Mouse (Mus musculus): Measurements from ENCODE around the gene Cactin.

Cactin gene

DNA sequence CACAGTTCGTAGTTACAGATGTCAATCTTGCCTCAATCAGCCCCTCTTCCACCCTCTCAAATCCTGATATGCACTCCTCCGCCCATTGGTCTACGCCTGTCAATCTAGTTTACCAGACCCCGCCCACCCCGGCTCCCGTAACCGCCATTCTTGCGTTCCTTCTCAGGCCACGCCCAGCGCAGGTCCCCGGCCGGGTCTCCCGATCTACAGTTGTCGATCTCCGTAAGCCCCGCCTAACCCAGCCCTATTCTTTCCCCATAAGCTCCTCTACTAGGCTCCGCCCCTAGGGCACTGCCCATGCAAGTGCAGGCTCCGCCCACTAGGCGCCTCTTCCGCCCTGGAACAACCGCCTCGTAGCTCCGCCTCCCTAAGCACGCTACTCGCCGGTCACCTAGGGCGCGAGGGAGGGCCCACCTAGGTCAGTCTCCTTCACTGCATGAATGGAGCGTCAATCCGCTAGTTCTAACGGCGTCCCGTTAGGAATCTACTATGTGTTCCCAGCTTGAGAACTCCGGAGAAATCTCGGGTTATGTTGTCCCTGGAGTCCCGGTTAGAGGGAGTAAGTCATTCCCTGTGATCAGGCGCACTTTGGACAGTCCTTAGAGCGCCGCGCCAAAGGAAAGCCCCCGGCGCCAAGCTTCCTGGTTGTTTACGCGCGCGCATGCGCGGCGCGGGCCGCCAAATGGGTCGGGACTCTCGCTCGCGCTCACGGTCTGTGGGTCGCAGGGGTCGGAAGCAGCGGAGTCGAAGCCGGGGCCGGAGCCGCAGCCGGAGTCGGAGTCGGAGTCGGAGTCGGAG lies at the start of gene Cactin:
Gene Cactin, plus strand, starts transcription at position 554 of the 798 bp plus-strand sequence.
- peak; percentile 98 for DNase-seq

DNA sequence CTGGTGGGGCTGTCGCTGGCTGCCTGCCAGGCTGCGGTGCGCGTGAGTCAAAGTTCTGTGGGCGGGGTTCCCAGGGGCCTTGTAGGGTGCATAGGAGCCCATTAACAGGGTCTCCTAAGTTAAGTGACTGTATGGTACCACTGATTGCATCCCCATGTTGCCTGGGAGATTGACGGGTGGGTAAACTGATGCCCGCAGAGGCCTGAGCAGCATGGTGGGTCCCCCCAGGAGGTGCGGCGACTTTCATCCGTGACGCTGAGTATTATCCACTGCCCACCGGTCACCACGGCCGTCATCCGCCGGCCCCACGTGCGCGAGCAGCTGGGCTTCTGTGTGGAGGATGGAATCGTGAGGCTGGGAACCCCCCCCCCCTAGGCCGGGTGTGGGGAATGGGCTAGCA lies 48.5 kb upstream of the Cactin start:
- no peak for DNase-seq

DNA sequence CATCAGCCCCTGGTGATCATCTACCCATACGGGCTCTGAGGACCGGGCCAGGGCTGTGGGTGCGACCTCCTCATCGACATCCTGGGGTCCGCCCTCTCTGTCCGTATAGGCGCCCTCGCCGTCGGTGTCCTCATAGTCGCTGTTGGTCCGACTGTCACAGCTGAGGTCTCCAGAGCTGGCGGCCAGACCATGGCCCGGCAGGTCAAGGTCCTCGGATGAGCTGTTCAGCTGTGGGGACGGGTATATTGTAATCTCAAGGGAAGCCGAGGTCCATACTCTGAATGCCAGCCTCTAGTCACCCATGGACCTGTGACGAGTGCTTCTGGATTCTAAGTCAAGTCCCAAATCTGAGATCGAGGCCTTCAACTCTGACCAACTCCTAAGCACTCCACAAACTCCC lies 47.1 kb upstream of the Cactin start:
- DNase-seq, result no peak

DNA sequence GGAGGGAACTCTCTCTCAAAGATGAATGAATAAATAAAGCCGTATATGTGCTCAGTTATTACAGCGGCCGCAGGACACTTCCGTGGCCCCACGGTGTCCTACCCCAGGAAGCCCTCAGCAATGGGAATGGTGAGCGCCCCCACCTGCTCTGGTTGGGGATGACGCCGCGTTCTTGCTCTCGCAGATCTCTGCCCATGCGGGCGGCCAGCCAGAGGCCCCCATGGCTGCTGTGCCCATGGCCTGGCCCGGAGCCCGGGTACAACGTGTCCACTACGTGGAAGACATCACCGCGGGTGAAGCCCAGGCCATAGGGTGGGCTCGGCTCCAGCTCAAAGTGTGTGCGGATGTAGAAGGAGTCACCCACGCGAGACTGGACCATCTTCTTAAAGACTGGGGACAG lies 43.2 kb upstream of the Cactin start:
- DNase-seq, result no peak

DNA sequence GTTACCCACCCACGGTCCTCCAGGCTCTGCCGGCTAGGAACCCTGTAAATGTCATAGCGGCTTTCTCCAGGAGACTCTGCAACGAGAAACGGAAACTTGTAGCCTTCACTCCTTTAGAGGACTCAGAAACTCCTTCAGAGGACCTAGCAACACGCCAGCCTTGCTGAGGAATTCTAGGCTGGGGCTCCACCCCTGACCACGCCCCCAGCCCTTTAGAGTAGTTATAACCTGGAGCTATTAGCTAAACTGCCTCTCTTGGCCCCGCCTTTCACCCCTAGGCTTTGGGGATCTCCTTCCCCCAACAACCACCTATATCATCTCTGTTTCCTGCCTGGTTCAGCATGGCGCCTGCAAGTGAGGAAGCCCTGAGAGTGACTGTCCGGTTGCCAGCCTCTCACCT lies 41.4 kb upstream of the Cactin start:
- no peak for DNase-seq

DNA sequence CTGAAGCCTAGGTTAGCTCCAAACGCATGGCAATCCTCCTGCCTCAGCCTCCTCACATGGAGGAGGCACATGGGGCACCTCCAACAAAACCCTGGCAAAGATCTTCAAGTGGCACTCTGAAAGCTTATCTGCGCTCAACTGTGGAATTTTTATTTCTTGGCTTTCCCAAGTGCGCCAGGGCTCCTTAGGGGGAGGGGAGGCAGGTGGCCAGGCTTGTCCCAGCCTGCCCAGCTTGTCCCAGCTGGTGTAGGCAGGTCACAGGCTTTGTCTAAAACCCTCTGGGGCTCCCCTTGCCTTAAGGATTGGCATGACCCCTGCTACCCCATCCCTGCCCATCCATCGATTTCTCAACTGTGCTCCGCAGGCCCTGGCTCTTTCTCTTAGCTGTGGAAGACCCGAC lies 36.7 kb upstream of the Cactin start:
- no peak for DNase-seq

DNA sequence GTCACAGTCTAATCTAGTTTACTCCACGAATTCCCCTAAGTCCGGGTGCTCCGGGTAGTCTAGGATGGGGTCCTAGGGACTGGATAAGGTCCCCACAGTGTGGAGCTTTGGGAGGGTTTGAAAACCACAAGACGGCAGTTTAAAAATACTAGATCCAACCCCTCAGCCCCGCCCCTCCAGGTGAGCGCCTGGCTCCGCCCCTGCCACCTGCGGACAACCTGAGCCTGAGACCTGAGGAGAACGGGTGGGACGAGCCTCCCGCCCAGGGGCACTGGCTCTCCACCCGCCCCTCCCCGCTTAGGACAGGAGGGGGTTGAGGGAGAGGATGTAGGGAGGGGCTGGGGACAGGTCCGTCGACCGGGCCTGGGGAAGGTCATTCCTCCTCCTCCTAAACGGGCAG lies 36.2 kb upstream of the Cactin start:
- DNase-seq, result no peak

DNA sequence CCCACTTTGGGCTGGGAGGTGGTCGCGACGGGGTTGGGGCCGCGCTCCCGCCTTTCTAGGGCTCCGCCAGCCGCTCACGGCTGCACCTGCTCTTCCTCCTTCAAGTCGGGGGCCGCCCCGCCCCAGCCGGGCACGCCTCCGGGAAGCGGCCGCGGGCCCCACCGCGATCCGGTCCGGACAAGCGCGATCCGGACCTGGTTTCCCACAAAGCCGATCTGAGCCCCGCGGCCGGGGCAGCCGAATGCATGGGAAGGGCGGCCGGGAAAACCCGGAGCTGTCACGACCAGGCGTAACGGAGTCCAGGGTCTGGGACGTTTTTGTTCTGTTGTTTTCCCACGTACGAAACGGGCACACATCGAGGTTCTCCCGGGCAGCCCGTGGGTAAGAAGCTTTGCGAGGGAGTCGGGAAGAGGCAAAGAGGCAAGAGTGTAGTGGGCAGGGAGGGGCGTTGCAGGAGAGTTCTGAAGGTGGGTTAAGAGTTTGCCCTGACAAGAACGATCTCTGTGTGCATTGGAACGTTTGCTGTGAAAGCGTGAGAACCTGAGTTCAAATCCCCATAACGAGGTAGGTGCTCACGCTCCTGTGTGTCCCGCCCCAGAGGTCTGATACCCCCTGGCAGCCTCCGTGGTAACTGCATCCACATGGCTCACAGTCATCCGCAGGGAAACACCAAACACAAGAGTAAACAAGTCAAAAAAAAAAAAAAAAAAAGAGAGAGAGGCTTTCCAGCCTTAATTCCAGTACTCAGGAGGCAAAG lies 35.0 kb upstream of the Cactin start:
- DNase-seq, result peak; percentile 83

DNA sequence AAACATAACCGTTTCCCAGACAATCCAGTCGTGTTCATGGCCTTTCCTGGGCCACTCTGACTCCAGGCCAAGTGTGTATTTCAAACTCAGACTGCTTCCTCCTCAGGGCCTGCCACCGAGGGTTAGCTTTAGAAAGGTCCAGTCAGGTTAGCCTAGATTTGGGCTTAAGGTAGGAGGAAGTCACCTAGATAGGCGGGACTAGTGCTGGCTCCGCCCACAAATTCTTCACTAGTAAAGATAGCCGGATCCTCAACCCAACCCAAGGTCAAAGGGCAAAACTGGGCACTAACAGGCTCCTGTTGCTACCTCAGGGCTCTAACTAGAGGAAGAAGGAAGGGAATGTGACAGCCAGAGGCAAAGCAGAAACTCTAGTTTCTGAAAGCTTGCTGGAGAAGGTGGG lies 34.3 kb upstream of the Cactin start:
- DNase-seq, result no peak

DNA sequence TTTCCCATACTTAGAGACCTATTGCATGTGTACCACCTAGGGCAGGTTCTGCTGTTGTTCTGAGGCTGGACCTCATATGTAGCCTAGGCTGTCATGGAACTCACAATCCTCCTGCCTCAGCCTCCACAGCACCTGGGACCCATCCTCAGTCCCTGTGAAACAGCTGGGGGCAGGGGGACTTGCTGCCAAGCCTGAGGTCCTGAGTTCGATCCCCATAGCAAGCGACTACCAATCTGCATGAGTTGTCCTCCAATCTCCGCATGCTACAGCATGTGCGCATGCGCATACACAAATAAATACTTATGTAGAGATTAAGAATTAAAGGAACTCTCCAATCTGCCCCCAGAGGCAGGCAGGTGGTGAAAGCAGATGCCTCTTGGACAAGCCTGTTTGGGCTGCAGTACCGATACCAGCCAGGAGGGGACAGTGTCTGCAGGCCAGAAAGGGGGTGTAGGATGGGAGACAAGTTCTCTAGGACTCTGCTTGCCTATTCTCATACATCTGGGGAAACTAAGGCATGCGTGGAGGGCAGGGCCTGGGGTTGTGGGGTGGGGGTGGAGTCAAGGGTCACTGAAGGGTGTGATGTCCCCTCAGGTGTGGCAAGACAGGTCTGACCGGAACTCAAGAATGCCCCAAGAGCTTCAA lies 33.3 kb upstream of the Cactin start:
- DNase-seq, result peak; percentile 72

DNA sequence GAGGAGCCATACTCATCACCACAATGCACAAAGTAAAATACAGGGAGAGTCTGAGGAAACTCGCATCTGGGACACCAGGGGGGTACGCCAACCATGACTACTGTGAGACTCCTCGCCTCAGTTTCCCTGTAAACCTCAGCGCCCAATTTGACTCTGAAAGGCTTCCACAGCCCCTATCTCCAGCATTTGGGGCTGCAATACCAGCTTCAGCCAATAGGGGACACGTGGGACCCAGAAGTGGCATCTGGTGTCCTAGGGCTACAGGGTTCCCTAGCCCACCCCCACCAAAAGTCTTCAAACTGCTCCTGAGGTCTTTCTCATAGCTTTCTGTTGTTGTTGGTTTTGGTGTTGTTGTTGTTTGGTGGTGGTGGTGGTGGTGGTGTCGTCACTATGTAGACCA lies 32.3 kb upstream of the Cactin start:
- peak; percentile 62 for DNase-seq

DNA sequence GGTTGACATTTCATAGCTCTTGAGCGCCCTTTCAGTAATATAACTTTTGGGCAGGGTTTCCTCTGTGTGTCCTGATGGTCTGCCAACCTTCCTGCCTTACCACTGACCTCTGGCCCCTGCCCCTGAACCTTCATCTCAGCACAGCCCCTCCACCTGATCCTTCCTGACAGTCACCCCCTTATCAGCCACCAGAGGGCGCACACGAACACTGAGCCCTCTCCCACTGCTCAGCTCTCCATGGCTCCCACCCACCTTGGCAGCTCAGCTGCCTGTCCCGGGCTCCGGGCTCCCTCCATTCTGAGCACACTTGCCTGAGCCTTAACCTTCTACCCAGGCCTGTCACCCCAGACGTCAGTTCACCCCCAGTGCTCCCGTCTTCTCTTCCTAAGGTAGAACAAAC lies 31.6 kb upstream of the Cactin start:
- DNase-seq, result peak; percentile 65

DNA sequence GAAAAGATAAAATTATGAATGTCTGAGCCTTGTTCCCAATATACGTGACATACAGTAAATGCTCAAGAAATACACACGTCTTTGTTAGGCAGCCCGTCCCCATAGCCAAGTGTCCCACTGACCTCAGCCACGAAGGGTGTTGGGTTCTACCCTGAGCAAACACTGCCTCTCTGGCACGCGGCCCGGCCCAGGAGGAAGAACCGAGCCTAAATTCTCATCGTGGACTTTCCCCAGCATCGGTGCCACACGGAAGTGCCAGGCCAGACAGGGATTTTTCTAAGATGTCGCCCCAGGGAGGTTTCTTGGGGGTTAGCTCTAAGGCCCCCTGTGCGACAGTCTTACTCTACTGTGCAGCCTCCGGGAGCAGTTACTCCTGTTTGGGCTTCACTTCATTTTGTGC lies 31.1 kb upstream of the Cactin start:
- DNase-seq, result no peak

DNA sequence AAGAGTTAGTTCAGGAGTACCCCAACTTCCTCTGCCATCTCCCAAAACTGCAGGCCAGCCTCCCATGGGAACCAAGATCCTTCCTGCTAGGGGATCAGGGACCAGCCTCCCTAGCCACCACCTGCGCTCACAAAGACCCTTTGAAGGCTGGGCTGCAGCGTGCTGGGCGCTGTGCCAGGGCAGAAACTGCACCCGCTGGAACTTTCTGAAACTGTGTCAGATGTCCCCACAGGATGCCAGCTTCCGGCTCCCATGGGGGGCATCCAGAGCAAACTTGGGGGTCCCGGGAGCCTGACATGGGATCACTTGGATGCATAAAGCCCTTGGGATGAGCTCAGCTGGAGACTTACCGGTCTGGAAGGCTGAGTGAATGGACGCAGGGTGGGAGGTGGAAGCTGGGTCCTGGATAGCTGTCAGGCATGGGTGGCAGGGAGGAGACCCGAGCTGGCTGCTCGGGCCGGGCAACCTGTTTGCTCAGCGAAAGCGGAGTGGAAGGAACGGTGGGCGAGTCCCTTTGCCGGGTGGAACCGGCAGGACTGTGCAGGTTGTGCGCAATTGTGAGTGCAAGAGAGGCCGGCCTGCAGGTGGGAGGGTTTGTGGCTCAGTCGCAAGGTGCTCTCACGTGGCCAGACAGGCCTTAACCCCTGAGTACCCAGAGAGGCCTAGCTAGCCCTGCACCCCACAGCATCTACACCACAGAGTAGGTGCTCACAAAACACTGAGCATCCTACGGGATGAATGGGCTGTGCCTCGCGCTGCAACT lies 30.0 kb upstream of the Cactin start:
- DNase-seq, result no peak

DNA sequence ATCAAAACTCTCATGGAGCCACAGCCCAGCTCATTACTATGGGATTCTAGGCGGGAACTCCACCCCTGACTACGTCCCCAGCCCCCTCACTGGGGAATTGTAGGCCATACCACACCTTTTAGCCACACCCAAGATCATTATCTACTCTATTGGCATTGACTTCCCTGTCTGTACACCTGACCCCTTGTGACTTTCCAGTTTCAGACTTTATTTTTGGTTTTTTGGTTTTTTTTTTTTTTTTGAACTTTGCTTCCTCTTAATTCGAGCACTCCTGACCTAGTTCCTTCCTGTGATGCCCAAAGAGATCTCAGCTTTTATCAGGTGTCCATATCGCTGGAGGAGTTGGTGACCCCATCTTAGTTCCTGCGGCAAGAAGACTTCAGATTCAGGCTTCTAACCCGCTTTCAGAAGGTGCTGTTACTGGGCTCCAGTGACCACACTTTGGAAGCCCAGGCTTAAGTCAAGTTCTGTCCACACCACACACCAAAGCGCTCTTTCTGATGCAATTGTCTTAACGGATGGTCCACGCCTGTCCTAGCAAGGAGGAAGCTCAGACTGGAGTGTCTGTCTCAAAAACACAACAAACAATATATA lies 29.3 kb upstream of the Cactin start, which contains the start of gene Tjp3:
Gene Tjp3, minus strand, starts transcription at position 71 of the 594 bp plus-strand sequence.
- no peak for DNase-seq

DNA sequence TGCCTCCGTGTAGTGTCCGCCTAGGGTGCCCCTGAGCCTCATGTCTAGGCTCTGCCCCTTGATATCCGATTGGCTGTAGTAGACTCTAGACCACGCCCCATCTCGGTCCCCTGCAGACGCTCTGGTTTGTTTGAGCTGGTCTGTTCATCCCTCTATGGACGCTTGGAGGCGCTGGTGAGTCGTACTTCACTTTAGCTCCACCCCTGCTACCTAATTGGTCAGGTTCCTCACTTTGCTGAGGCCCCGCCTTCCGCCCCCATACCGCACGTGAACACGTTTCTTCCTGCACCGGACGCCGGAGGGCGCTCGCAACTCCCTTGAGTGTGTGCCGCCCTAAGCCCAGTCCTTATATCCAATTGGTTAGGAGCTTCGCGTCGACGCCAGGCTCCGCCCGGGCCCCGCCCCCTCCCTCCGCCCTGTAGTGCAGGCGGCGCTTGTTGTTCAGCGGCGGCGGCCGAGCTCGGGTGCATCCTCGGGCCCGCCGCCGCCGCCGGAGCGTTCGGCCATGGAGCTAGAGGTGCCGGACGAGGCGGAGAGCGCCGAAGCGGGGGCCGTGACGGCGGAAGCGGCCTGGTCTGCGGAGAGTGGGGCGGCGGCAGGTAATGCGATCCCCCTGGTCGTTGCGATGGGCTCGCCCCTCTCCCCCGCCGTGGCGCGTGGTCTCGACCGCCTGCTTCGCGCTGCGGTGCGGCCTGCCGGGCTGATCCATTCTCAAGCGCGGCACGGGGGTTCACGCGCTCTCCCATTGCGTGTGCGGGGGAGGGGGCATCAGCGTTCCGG lies 28.2 kb upstream of the Cactin start, which contains the start of gene Pip5k1c:
Gene Pip5k1c, plus strand, starts transcription at position 410 of the 780 bp plus-strand sequence.
- peak; percentile 100 for DNase-seq

DNA sequence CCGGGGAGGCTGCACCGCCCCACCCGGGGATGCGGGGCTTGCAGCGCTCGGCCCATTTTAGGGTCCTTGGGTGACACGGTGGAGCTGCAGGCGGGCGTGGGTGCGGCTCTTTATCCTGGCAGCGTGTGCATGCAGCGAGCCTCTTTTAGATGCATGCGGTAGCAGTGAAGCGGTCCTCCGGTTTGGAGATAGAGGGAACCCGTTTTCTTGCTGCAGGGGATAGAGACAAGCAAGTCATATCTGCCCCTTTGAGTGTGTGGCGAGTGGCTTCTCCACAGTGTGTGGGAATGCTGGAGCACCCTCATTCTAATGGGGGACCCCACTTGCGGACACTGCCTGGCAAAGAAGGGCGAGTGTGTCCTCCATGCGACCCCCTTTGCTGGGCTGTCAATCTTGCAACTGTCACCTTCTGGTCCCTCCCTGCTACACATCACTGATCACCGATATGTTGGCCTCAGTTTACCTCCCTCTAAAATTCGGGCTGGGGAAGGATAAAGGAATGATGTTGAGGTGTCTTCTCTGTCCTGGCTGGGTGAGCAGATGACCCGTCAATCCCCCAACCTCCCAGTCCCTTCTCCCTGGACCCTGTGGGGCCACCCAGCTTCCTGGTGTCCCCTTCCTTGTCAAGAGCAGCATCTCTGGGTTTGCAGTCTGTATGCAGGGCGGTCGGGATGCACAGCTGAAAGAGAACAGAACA lies 27.4 kb upstream of the Cactin start:
- DNase-seq, result no peak

DNA sequence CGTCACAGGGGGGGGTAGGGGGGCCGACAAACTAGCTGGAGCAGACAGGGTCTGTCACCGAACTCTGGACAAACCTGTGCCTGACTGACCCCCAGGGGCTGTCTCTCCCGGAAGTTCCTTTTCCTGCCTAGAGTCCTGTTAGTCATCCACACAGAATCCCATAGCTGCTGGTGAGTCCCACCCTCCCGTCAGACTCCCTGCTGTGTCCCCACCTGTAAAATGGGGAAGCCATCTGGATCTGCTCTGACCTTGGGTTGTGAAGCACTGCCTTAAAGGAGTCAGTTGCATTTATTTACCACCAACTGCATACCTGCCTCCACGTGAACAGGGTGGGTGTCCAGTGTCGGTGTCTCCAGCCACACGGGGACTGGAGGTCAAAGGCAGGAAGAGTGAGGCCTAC lies 26.5 kb upstream of the Cactin start:
- peak; percentile 86 for DNase-seq

DNA sequence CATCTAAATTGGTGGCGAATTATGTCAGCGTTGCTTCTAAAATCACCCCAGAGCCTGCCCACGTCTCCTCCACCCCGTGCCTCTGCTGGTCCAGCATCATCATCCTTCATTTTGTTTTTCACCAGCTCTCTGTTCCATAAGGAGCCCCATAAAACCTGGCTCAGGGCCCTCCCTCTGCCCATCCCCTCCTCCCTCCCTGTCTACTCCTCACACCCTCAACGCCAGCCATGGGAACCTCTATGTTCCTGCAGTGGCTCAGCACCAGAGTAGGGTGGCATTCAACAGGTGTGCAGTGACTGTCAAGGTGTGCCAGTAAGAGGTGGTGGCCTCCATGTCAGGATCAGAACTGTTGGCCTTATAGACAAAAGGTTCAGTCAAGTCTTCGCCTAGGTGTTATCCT lies 25.7 kb upstream of the Cactin start:
- DNase-seq, result no peak

DNA sequence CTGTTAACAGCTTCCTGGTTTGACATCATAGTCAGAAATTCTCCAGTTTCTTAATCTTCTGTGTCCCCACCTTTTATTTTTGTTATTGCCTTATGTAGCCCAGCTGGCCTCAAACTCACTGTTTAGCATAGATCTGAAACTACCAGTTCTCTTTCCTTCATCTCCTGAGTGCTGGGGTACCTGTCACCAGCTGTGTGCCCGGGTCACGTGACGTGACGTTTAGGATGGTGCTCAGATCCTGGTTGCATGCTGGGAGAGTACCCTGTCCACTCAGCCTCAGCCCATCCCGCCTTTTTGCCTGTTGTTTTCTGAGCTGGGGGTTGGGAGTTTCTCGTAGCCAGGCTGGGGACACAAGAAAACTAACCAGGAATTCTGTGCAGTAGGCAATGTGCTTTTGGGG lies 23.7 kb upstream of the Cactin start:
- DNase-seq, result no peak

DNA sequence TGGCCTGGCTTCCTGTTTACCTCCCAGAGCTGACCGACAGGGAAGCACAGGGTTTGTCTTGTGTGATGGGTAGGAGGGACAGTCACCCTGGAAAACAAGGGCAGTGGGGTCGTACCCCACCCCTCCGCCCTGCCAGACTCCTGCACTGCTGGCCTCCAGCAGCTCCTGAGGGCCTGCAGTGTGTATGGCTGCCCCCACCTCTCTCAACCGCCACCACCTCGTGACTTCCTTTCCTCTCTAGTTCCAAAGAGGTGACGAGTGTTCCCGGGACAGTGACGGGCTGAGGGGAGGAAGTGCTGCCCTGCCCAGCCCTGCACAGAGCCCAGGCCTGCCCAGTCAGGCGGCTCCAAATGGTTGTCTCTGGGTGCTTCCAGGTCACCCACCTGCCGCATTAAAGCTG lies 23.1 kb upstream of the Cactin start:
- DNase-seq, result no peak

Measured in cerebellum, adult 8-10 months (tissue).